Mouse (Mus musculus) heart, embryonic 16.5 days (tissue): ENCODE data around the gene Hipk1. TPM values are rescaled to one million over a fixed set of nuclear protein-coding genes. Genes with fewer than 3 reads are reported as not detected.
"Not testable (repeated sequence)": the region's sequence is repeated elsewhere in the genome, so short reads cannot be mapped to it uniquely, and the experiment has no call there.

Experiments used
- ATAC-seq: fragments of 200-750 bp; cut with Nextera tagmentation; replicated peaks from 2 replicates; pipeline ENCODE4 v1.8.0; 2017; ENCODE audit warnings: moderate number of reproducible peaks; ENCODE audit not compliant: insufficient read depth, low FRiP score; ENCODE audit errors: extremely low read depth
- H3K27ac ChIP-seq: fragments of 300-500 bp; sonication (generic); 2 replicates; pipeline ENCODE4 v1.5.1; 2014; ENCODE audit warnings: mild to moderate bottlenecking, low read length, control low read depth, moderate library complexity
- H3K27me3 ChIP-seq: fragments of 300-500 bp; sonication (generic); 2 replicates; pipeline ENCODE4 v1.6.1; 2014; ENCODE audit warnings: low read length, mixed read lengths; ENCODE audit not compliant: control insufficient read depth, insufficient read depth
- H3K36me3 ChIP-seq: fragments of 300-500 bp; sonication (generic); 2 replicates; pipeline ENCODE4 v1.6.1; 2014; ENCODE audit not compliant: control insufficient read depth, insufficient read depth
- H3K4me1 ChIP-seq: fragments of 300-500 bp; sonication (generic); 2 replicates; pipeline ENCODE4 v1.6.1; 2014; ENCODE audit warnings: low read length, mixed read lengths; ENCODE audit not compliant: control insufficient read depth, insufficient read depth
- H3K4me2 ChIP-seq: fragments of 300-500 bp; sonication (generic); 2 replicates; pipeline ENCODE4 v1.6.1; 2014; ENCODE audit warnings: low read depth, mild to moderate bottlenecking, control low read depth, low read length
- H3K4me3 ChIP-seq: fragments of 300-500 bp; sonication (generic); 2 replicates; pipeline ENCODE4 v1.5.1; 2014; ENCODE audit warnings: mild to moderate bottlenecking, control low read depth, low read length
- H3K9ac ChIP-seq: fragments of 300-500 bp; sonication (generic); 2 replicates; pipeline ENCODE4 v1.6.1; 2014; ENCODE audit warnings: low read length, control low read depth
- H3K9me3 ChIP-seq: fragments of 300-500 bp; sonication (generic); replicated peaks from 2 replicates; pipeline ENCODE4 v1.6.1; 2016; ENCODE audit warnings: low read length; ENCODE audit not compliant: control insufficient read depth
- WGBS: fragments of 180-500 bp; shearing (Covaris S2); extraction: QIAGEN DNeasy Blood & Tissue Kit; methylation state at CpG from one replicate; pipeline ENCODE4 v1.1.7; 2014; 5-methylcytosine and 5-hydroxymethylcytosine counted together
- polyA plus RNA-seq: library from polyadenylated mRNA; unstranded; fragments of >200 nt; fragmentation: Nextera tagmentation; extraction: Ambion mirVana; gene quantifications from 2 replicates; pipeline ENCODE4 v1.2.1, GENCODE M21; 2015

Hipk1 gene
- 10.8 and 11.6 TPM in 2 replicates for polyA plus RNA-seq

DNA sequence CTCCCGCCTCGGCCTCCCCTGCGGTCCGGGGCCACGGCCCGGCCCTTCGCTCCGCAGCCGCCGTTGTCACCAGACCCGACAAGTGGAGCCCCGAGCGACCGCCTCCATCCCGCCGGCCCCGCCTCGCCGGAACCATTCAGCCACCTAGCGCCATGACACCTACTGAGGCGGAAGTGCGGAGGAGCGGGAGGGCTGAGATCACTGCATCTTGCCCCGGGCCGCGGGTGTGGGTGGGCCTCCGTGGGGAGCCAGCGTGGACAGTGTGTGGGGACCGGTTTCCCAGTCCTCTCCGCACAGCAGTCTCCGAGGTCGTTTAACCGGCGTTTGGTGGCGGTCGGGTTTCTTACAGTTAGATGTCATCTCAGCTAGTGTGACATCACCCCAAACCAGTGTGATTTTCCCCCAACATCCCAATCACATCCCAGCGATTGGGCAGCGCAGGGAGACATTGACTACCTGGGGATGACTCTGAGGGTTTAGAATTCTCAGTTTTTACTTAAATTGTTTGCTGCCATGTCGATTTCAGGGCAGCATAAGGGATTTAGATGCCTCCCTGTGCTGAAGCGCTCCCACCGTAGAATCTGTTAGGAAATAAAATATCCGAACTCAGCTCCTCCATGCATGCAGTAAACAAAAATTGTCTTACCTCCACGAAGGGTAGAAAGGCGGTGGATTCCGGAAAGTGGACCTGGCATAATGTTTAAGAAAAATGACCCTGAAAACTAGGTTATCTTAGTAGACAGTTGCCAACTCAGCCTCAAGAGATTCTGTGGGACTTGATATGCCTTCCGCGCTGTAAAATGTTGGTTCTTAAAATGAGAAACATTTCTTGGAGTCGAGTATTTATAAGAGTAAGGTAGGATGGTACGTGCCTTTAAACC lies at the start of gene Hipk1:
Gene Hipk1 (minus strand): TSS at position 334 of the 881 bp plus-strand sequence.
- 8% methylated on average over 49 of the region's 49 CpGs for WGBS
- 0 out of 2 replicates have a peak, but pooled peaks cover 2% of the 10 kb centered on the region for H3K36me3 ChIP-seq
- H3K4me3 ChIP-seq, result peak within 1 kb of the TSS; percentile 92
- no peaks in the 10 kb centered on the region for H3K27me3 ChIP-seq
- H3K27ac ChIP-seq, result peak within 1 kb of the TSS; percentile 91
- H3K4me2 ChIP-seq, result peak within 1 kb of the TSS; percentile 89
- ATAC-seq, result peak; percentile 93
- no peaks in the 10 kb centered on the region for H3K9me3 ChIP-seq
- H3K9ac ChIP-seq, result peak within 1 kb of the TSS; percentile 98
- peaks cover 20% of the 10 kb centered on the region for H3K4me1 ChIP-seq

DNA sequence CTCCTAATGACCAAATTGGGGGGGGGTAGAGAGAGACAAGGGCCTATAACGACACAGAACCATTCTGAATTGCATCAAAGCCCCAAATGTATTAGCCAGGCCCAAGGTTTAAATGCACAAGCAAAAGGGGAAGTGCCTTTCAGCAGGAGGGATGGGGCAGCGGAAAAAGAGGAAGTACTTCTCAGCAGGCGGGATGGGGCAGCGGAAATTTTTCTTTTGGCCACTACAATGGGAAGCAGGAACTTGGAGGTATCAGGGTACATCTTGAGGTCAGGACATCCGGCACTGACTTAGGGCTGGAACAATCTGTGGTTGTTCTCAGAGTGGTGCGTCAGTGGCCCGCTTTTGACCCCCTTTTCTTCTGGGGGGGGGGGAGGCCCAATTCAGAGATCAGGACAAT lies 49.6 kb upstream of the Hipk1 start:
- ATAC-seq, H3K9ac ChIP-seq, H3K4me3 ChIP-seq, H3K4me2 ChIP-seq, H3K27ac ChIP-seq, H3K36me3 ChIP-seq, H3K4me1 ChIP-seq, H3K27me3 ChIP-seq, H3K9me3 ChIP-seq: not testable (repeated sequence)
- WGBS, result 91% methylated on average over 7 of the region's 7 CpGs

DNA sequence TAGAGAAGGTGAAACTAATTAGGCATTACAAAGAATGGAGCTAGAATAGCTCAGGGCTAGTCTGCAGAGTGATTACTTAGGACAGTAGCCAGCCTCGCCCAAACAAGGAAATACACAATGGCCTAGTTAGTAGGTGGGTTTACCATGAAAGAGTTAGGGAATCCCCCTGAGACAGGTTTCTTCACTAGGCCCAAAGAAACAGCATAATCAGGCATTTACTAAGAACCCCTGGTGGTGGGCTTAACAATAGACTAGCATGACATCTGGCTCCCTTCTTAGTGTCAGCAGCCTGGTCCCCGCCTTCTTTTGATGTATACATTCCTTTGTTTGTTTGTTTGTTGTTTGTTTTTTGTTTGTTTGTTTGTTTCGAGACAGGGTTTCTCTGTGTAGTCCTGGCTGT lies 48.8 kb upstream of the Hipk1 start:
- 80% methylated on average over 3 of the region's 3 CpGs for WGBS
- not testable (repeated sequence) for H3K27me3 ChIP-seq, H3K4me2 ChIP-seq, H3K36me3 ChIP-seq, H3K9me3 ChIP-seq, H3K4me1 ChIP-seq, H3K9ac ChIP-seq, ATAC-seq, H3K27ac ChIP-seq, H3K4me3 ChIP-seq

DNA sequence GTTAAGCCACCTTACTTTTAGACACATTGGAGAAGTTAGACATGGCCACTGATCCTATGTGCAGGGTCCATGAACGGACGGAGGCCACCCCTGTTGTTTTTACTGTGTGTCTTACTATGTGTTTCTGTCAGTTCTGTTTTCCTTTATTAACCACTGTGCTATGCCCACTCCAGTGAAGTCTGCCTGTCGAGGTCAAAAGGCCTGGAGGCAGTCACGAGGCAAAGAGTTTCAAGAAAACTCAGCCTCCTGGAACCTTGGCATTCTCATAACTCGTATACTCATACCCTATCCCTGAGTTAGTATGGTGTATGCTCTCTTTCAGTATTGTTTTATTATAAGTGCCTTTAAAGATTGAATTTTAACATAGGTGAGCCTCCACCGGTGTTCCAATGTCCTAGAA lies 48.3 kb upstream of the Hipk1 start:
- no peak overlapping the region for H3K4me3 ChIP-seq
- no peak overlapping the region for H3K4me2 ChIP-seq
- H3K27ac ChIP-seq, result no peak overlapping the region
- no peaks in the 10 kb centered on the region for H3K27me3 ChIP-seq
- H3K4me1 ChIP-seq, result no peaks in the 10 kb centered on the region
- WGBS, result 87% methylated on average over 6 of the region's 6 CpGs
- H3K9ac ChIP-seq, result no peak overlapping the region
- 0 out of 2 replicates have a peak, but pooled peaks cover 4% of the 10 kb centered on the region for H3K9me3 ChIP-seq
- ATAC-seq, result no peak
- no peaks in the 10 kb centered on the region for H3K36me3 ChIP-seq

DNA sequence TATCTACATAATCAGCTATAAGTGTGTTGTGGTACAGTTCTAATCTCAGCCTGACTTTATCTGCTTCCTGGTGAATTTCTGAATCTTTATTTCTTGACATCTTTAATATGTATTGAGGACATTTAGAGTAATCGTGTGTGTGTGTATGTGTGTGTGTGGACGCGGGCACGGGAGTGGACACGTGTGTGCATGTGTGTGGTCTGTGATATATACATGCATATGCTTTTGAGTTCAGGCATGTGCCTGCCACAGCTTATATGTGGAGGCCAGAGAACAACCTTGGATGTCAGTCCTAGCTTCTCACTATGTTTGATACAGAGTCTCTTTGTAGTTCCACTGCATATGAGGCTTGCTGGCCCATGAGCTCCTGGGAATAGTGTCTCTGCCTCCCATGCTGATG lies 45.1 kb upstream of the Hipk1 start:
- H3K4me2 ChIP-seq, result no peak overlapping the region
- H3K9ac ChIP-seq, result no peak overlapping the region
- no peaks in the 10 kb centered on the region for H3K27me3 ChIP-seq
- H3K4me3 ChIP-seq, result no peak overlapping the region
- H3K9me3 ChIP-seq, result no peaks in the 10 kb centered on the region
- no peak for ATAC-seq
- no peak overlapping the region for H3K27ac ChIP-seq
- peaks cover 10% of the 10 kb centered on the region; the same call in 1 of the 2 replicates for H3K4me1 ChIP-seq
- H3K36me3 ChIP-seq, result no peaks in the 10 kb centered on the region
- 89% methylated on average over 5 of the region's 5 CpGs for WGBS

DNA sequence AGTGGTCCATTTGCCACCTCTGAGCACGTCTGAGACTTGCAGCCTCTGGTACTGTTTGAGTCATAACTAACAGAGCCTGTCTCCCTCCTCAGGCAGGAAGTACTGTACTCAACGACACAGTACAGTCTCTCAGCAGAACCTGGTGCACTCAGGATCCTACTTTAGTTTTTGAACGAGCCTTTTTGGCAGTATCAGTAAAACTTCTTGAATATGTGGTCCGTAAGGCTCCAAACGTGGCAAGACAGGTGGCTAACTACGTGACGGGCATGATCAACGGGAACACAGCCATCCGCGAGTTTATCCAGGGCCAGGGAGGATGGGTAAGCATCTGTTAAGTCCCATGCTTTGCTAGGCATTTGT lies 44.6 kb upstream of the Hipk1 start:
- 69% methylated on average over 10 of the region's 10 CpGs for WGBS
- Histone ChIP-seq H3K27me3 (no peaks in the 10 kb centered on the region), H3K4me2 (no peak overlapping the region), H3K9me3 (no peaks in the 10 kb centered on the region), H3K4me3 (no peak overlapping the region), H3K27ac (no peak overlapping the region), H3K4me1 (peaks cover 10% of the 10 kb centered on the region; the same call in 1 of the 2 replicates), H3K9ac (no peak overlapping the region), H3K36me3 (no peaks in the 10 kb centered on the region)
- no peak for ATAC-seq

DNA sequence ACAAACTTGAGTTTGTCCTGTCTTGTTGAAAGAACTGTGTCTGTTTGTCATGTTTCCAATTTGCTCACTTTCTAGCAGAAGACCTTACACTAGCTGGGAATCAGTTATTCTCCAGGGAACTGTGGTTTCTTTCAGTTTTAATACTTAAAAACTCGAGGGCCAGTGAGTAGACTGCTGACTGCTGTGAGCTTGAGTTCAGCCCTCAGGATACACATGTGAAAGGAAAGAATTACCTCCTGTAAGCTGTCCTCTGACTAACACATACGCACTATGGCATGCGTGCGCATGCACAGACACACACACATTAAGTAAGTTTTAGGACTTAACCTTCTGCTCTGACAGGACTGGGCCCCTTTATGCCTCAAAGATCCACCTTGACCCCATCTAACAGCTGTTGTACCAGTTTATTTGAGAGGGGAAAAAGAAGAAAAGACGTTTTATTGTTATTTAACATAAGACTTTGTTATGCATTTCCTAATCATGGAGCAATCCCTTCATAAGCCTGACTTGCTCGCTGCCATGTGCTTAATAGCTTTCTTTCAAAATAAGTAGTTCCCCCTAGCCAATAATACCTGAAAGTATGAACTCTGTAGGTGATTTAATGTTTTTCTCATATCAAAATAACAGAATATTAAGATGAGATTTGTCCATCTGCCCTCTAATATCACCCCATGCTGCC lies 44.0 kb upstream of the Hipk1 start:
- Histone ChIP-seq H3K27ac (no peak overlapping the region), H3K4me1 (peaks cover 12% of the 10 kb centered on the region; the same call in 1 of the 2 replicates), H3K4me2 (no peak overlapping the region), H3K9me3 (no peaks in the 10 kb centered on the region), H3K4me3 (no peak overlapping the region), H3K9ac (no peak overlapping the region), H3K36me3 (no peaks in the 10 kb centered on the region), H3K27me3 (no peaks in the 10 kb centered on the region)
- 79% methylated on average over 6 of the region's 6 CpGs for WGBS
- ATAC-seq, result no peak

DNA sequence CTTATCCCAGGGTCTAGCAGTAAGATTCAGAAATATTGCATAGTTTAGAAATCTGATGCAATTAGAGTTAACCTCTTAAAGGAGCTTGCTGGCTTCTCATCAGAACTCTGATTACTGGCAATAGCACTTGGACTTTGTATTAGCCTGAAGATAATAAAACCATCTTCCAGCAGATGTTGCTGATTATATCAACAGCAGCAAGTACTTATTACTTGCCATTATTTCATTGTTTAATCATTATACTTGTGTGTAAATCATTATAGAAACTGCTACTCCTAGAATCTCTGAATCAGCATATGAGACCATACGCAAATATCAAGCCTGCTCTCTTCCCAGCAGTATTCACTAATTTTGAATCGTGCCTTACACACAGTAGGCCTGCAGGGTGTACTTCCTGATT lies 42.6 kb upstream of the Hipk1 start:
- Histone ChIP-seq H3K4me1 (peaks cover 14% of the 10 kb centered on the region; the same call in 1 of the 2 replicates), H3K4me3 (no peak overlapping the region), H3K27ac (no peak overlapping the region), H3K9me3 (no peaks in the 10 kb centered on the region), H3K4me2 (no peak overlapping the region), H3K27me3 (no peaks in the 10 kb centered on the region), H3K9ac (no peak overlapping the region), H3K36me3 (no peaks in the 10 kb centered on the region)
- 95% methylated on average over 2 of the region's 2 CpGs for WGBS
- ATAC-seq, result no peak

DNA sequence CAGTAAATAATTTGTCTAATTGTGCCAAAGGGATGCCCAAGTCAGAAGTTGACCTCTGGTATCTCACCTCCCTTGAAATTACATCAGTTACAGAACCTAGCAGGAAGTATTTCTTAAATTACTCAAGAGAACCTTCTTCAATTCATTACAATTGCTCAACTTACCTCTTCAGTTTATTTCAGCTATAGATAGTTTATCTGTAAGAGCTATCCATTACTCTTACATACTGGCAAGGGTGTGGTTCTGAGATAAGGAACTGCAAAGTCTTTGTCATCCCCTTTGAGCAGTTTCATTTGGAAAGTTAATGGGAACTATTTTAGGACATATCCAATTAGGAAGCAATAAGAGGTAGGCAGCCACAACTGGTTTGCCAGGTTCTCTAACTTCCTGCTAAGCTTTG lies 41.1 kb upstream of the Hipk1 start, which contains the start of gene Bcl2l15:
Gene Bcl2l15 (plus strand): TSS at position 176 of the 400 bp plus-strand sequence.
- H3K27me3 ChIP-seq, result no peaks in the 10 kb centered on the region
- peaks cover 14% of the 10 kb centered on the region; the same call in 1 of the 2 replicates for H3K4me1 ChIP-seq
- H3K4me2 ChIP-seq, result no peak within 1 kb of the TSS
- H3K9me3 ChIP-seq, result no peaks in the 10 kb centered on the region
- H3K27ac ChIP-seq, result no peak within 1 kb of the TSS; the same call in 1 of the 2 replicates
- no peak within 1 kb of the TSS for H3K4me3 ChIP-seq
- ATAC-seq, result no peak
- H3K36me3 ChIP-seq, result no peaks in the 10 kb centered on the region
- no peak within 1 kb of the TSS for H3K9ac ChIP-seq
